Mouse (Mus musculus) lung, postnatal 0 days (tissue): ENCODE measurements around the gene Syde2.

ENCODE experiments used
- CTCF ChIP-seq: IDR thresholded peaks from 2 replicates; pipeline ENCODE4 v1.5.1; 2016; ENCODE audit warnings: antibody characterized with exemption, mild to moderate bottlenecking
- EP300 ChIP-seq: IDR thresholded peaks from 2 replicates; pipeline ENCODE4 v1.6.1; 2016; ENCODE audit warnings: antibody characterized with exemption, mild to moderate bottlenecking, control low read depth

GRCm38 (mm10) chr3:146014321-146014720 lies 26.7 kb downstream of the Syde2 start:
- TF ChIP-seq EP300 (no peak), CTCF (no peak)
